Mouse (Mus musculus): Measurements from ENCODE around the gene Gfy.
"Not testable (repeated sequence)": the region's sequence is repeated elsewhere in the genome, so short reads cannot be mapped to it uniquely, and the experiment has no call there.

Gene Gfy

GRCm38 (mm10) chr7:45165701-45166100, 13.7 kb downstream of the Gfy start:
- DNase-seq = no peak

DNA sequence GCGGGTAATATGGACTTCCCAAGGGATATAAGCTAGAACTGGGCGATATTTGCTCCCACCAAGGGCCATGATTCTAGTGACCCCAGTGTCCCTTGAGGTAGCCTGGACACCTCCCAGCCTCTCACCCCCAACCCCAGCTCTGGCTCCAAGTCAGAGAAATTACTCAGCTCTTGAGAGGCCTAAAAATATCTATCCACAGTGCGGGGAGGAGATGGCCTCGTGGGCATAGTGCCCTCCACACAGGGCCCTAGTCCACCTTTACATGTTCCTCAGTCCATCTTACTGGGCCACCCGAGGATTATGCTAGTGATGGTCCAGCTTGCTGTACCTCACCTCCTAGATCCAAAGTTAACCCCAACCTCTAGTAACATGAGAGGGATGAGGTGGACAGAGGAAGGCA, 14.5 kb downstream of the Gfy start:
- peak; percentile 67 for DNase-seq

DNA sequence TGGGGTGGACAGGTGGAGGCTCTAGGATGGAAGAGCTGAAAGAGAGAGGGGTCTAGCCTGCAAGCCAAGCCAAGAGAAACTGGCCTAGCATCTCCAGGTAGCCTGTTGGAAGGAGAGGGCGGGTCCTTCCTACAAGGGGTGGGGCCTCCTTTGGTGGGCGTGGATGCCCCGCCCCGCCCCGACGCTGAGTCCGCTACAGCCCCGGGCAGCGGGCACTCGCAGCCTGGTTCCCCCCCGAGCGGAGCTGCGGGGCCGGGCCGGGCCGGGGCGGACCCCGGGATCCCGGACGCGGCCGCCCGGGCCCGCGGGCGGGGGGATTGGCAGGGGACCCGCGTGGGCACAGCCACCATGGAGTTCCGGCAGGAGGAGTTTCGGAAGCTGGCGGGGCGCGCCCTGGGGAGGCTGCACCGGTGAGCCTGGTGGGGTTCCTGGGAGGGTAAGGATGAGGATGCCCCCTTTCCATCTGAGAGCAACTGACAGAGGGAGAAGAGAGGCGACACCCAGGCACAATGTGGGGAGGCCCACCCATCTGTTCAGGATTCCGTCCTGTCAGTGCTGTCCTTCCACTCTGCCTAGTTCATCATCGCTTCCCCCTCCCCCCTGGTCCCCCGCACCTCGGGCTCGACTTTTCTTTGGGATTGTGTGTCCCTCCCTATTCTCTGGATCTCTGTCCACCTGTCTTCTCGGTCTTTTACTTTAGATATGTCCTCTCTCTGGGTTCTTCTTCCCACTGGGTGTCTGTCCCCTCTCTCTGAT, 15.5 kb downstream of the Gfy start, which contains the start of gene Slc17a7:
Gene Slc17a7 (plus strand): TSS at position 215 of the 756 bp plus-strand sequence.
- peak; percentile 81 for DNase-seq

DNA sequence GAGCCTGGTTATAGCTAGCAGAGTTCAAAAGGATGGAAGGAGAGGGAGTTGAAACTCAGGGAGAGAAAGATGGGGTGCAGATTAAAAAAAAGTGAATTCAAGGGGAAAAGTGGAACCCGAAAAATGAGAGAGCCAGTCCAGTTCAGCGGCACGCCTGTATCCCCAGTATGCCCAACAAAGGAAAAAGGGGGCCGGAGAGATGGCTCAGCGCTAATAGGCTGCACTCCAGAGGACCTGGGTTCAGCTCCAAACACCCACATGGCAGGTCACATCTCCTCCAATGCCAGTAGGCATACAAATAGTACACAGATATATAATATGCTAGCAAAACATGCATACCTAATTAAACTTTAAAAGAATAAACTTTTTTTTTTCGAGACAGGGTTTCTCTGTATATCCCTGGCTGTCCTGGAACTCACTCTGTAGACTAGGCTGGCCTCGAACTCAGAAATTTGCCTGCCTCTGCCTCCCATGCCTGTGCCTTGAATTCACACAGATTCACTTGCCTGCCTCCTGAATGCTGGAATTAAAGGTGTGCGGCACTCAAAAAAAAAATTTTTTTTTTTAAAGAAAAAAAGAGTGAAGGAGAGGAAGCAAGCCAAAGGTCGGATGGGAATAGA, 16.3 kb downstream of the Gfy start:
- no peak for DNase-seq

DNA sequence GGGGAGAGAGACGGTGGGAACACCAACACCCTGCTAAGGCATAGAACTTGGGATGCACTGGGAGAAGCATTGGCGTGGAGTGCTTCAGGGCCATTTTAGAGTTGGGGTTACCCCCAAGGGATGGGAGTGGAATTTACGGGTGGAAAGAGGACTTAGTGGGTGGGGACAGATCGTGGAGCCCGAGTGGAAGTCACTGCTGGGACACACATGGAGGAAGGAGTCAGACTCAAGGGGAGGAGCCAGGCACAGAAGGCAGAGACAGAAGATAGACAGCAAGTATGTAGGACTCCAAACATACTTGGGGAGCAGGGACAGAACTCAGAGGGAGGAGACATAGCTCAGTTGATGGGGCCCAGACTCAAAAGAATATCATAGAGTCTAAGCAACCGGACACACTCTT, 16.8 kb downstream of the Gfy start:
- no peak for DNase-seq

DNA sequence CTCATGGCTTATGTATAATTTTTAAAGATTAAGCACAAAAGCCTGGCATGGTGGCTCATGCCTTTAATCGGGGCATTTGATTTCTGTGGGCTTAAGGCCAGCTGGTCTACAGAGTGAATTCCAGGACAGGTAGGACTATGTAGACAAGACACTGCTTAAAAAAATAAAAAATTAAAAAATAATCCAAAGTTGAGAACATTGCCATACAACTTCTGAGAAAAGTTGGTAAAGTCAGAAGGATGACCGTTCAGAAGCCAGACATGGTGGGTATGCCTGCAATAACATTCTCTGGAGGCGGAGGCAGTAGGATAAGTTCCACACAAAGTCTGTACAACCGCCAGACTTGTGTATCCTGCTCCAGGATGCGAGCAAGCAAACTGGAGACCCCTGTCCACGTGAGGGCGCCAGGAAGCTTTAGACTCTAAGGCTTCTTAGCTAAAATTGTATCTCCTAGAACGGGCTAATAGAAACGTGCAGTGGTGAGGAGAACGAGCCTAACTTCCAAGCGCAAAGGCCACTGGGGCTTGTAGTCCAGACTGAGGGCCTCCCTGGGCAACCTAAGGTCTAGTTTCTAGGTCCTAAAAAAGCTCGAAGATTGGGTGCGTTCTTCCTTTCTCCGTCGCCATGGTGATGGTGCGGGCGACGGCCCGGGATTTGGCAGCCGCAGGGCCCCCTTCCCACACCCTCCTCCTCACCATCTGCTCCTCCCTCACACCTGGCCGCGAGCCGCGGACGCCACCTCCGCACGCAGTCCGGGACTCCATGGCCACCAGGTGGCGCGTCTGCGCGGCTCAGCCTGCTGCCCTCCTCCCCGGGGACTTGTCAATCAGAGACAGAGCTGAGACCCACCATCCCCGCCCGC, 17.5 kb downstream of the Gfy start:
- peak; percentile 99 for DNase-seq

- DNase-seq = no peak
These were observed 18.5 kb downstream of the Gfy start for GRCm38 (mm10) chr7:45160866-45161265.

DNA sequence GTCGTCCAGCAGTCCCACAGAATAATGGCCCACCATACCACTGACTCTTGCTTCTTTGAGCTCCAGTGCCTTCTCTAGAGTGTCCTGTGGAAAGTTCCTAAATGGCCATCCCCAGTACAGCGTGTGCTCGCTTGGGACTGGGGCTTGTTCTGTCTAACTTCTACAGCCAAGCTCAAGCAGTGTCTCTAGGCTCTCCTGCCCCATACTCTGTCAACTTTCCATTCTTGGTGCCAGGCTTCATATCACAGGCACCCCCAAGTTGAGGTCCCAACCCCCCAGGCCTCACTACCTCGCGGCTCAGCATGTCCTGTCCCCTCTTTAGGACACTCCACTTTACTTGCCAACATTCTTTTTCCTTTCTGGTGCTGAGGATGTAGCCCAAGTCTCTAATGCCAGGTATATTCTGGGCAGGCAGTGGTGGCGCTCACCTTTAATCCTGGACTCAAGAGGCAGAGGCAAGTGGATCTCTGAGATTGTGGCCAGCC, 19.0 kb downstream of the Gfy start:
- DNase-seq = no peak

GRCm38 (mm10) chr7:45158991-45159390, 20.4 kb downstream of the Gfy start:
- DNase-seq = no peak

GRCm38 (mm10) chr7:45157459-45157858, 21.9 kb downstream of the Gfy start:
- DNase-seq = no peak

GRCm38 (mm10) chr7:45156206-45156605, 23.2 kb downstream of the Gfy start:
- DNase-seq = no peak

- DNase-seq = no peak
These were observed 23.8 kb downstream of the Gfy start for GRCm38 (mm10) chr7:45155590-45155989.

DNA sequence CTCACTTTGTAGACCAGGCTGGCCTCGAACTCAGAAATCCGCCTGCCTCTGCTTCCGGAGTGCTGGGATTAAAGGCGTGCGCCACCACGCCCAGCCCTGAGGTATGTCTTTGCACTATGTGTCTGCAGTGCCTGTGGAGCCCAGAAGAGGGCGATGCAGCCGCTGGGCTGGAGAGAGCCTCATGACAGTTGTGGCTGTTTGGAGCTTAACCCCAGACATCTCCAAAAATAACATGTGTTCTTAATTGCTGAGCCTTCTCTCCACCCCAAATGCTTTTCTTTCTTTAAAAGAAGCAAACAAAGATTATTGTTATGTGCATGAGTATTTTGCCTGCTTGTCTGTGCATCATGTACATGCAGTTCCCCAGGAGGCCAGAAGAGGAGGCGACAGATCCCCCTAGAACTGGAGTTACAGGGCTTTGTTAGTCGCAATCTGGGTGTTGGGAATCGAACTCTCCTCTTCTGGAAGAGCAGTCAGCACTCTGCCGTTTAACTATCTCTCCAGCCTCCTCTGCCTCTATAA, 24.3 kb downstream of the Gfy start:
- DNase-seq = peak; percentile 71

DNA sequence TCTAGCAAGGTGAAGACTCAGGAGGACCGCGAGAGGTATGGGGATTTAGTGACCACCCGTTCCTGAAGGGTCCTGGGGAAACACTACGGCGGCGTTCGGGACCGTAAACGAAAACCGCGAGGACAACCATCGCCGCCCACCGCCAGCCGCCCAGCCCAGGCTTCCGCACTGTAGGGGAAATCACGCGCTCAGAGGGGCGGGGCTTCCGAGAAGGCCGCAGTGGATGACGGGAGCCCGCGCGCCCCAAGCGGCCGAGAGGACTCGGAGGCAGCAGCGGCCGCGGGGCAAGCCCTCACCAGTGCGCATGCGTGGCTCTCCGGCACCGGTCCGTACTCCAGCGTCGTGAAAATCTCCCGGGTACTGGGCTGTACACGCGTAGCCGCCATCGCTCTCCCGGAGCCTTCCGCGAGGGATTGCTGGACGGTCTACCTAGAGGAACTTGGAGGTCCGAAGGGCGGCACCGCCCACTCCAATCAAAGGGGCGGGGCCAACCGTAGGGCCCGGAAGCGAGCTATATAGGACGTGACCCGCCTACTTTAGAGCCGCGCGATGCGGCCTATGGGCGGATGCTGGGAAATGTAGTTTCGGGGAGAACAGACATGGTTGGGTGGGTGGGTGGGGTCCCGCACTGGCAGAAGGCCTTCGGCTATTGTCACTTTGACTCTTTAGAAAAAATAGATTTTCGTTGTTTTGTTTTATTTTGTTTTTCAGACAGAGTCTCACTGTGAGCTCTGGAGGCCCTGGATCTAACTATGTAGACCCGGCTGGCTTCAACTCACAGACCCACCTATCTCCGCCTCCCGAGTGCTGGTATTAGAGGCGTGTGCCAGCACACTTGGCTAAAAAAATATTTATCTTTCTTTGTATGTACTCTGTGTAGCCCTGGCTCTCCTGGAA, 25.0 kb downstream of the Gfy start, which contains the start of the genes Pih1d1 and Aldh16a1:
Gene Pih1d1 (plus strand): TSS at position 208 of the 897 bp plus-strand sequence.
Gene Aldh16a1 (minus strand): TSS at position 489 of the 897 bp plus-strand sequence.
- peak; percentile 98 for DNase-seq

DNA sequence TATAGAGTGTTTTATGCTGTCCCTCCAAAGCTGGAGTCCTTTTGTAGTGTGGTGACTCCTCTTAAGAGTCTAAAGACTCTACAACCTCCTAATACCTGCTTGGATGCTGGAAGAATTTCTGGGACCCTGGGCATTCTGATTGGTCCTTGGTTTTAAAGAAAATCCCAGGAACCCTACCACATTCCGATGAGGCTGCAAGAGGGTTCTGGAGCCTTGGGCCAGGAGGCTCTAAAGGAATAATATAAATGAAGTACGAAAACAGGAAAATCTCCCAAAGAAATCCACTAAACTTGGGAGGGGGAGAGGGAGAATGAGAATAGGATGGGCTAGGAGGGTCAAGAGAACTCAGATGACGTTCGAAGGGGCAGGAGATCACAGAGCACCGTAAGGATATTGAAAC, 25.8 kb downstream of the Gfy start:
- DNase-seq = no peak

DNA sequence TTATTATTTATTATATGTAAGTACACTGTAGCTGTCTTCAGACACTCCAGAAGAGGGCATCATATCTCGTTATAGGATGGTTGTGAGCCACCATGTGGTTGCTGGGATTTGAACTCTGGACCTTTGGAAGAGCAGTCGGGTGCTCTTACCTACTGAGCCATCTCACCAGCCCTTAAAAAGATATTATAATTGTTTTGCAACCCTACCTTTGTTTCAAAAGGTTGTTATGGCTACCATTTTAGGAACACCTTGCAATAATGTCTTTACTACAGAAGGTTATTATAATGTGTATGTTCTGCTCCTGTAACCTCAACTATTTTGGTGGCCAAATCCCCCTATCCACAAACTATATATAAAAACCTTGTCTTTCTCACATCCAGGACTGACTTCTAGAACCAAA, 26.3 kb downstream of the Gfy start:
- DNase-seq = not testable (repeated sequence)

DNA sequence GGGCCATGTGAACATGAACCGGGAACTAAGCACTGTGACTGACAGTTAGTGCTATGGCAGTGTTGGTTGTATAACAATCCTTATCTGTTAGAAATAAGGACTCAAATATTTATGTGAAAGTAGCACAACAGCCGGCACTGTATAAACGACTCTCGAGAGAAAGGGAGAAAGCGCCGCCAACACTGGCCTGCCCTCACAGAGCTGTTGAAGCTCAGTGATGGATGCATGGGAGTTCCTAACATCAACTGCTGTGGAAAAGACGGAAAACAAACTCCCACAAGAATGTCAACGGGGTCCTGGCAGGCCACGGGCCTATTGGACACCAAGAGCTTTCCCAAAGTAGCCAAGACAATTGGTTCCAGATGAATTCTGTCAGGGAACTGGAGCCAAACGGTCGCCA, 28.1 kb downstream of the Gfy start:
- DNase-seq = no peak

GRCm38 (mm10) chr7:45150321-45150720, 29.0 kb downstream of the Gfy start:
- no peak for DNase-seq

DNA sequence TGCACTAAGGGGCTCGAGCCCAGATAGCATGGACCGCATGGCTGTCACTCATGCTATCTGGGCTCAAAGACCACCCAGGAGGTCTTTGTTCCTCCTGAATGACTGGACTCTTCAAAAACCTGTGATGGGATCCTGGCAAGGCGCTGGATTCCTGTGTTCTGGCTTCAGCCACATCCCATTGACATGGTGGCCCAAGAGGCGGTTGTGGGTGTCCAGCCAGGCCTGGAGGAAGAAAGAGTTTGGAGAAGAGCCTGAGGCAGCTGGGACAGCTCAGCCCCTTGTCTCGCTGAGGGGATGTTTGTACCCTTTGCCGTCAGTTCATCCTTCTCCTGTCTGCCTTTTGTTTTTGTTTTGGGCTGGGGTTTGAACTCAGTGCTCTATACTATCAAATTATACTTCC, 29.8 kb downstream of the Gfy start:
- DNase-seq = no peak

DNA sequence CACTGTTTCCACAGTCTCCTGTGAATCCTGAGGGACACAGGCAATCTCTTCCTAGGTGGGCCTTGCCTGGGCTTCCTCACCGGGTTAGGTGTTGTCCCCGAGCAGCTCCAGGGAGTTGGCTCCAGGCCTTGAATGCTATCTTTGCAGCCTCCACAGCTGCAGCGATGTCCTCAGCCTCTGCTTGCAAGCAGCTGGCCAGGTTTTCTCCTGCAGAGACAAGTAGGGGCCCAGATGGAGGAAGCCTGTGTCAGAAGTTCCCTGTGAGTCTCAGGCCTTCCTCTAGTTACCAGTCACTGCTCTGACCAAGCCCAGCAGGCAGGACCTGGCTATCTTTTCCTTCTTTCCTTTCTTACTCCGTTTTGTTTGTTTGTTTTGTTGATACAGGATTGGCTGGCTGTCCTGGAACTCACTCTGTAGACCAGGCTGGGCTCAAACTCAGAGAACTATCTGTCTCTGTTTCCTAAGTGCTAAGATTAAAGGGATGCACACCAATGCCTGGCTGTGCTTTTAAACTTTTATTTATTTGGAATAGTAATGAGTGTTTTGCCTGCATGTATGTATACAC, 30.8 kb downstream of the Gfy start:
- DNase-seq = no peak

- DNase-seq = no peak
These were observed 31.5 kb downstream of the Gfy start for GRCm38 (mm10) chr7:45147899-45148298.

- no peak for DNase-seq
These were observed 32.1 kb downstream of the Gfy start for GRCm38 (mm10) chr7:45147267-45147666.

Data from cerebellum, adult 8-10 months (tissue).